ENCODE assay signal across 9 mouse cellular contexts in the genomic region with DNA sequence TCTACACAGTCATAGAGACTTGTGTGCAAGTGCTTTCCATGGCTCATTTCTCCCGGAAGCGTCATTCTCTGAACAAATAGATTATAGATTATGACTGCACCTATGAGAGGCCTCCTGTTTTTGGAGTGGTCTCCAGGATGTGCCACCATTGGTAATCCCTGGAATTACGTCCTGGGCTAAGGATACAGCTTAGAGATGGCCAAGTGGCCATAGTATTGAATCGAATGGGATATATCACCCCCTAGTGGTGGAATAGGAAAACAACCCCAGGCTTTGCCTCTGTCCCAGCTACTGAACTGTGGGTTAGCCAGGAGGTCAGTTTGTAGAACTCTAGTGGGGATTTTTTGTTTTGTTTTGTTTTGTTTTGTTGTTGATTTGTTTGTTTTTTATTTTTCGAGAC. TPM values are rescaled to one million over a fixed set of nuclear protein-coding genes. Genes with fewer than 3 reads are reported as not detected.
A peak's percentile ranks its signal among the peaks of the same experiment; 100 is the strongest.
DNase-seq lines count a peak whose midpoint lies in the region; ATAC-seq lines count a peak whose summit lies in the region.
"Had no signal": no experiment of that assay in that cellular context is flagged by ENCODE, and none has a peak within 500 bp of the region (broad histone marks: within the 10 kb centered on the region; RNA-seq: fewer than 3 reads in every experiment).

No protein-coding gene starts in this region.

- no peak for DNase-seq in forebrain, embryonic 11.5 days (ENCODE audit: low spot score)
- peak; percentile 5 to 16 for DNase-seq in spleen, postnatal 36 days (ENCODE audit: low spot score in 2 of 2)
- no peak for DNase-seq in spleen, postnatal 4 days (ENCODE audit: low spot score in 2 of 2)
- DNase-seq in kidney, postnatal 36 days: peak; percentile 40 to 44
- DNase-seq in thymus, postnatal 25 days: peak; percentile 9
- no peak for DNase-seq in layer of hippocampus, postnatal 14 days (ENCODE audit: low spot score in 2 of 2)

- no peaks in the 10 kb centered on the region for H3K4me1 ChIP-seq in forebrain, embryonic 11.5 days (replicated peaks; ENCODE audit: control insufficient read depth, insufficient read depth, low read length)
- no peaks in the 10 kb centered on the region for H3K4me1 ChIP-seq in forebrain, embryonic 12.5 days
- no peaks in the 10 kb centered on the region for H3K4me1 ChIP-seq in forebrain, embryonic 15.5 days
- H3K4me1 ChIP-seq: heart, embryonic 13.5 days had no signal

- no peak overlapping the region for H3K4me2 ChIP-seq in forebrain, embryonic 11.5 days (ENCODE audit: low read depth, low read length, severe bottlenecking)
- H3K4me2 ChIP-seq in forebrain, embryonic 12.5 days: no peak overlapping the region
- H3K4me2 ChIP-seq in forebrain, embryonic 15.5 days (replicated peaks): no peak overlapping the region
- H3K4me2 ChIP-seq: heart, embryonic 13.5 days had no signal

- 0 out of 2 replicates have a peak, but pooled peaks have one; percentile 58 for ATAC-seq in forebrain, embryonic 11.5 days (replicated peaks; ENCODE audit: low FRiP score)
- no peak for ATAC-seq in forebrain, embryonic 12.5 days (ENCODE audit: low FRiP score)
- ATAC-seq in forebrain, embryonic 15.5 days (replicated peaks): 0 out of 2 replicates have a peak, but pooled peaks have one; percentile 57

- H3K36me3 ChIP-seq in forebrain, embryonic 11.5 days (ENCODE audit: control insufficient read depth, insufficient read depth, low read length): no peaks in the 10 kb centered on the region
- H3K36me3 ChIP-seq in forebrain, embryonic 12.5 days (replicated peaks): no peaks in the 10 kb centered on the region
- H3K36me3 ChIP-seq in forebrain, embryonic 15.5 days: no peaks in the 10 kb centered on the region
- H3K36me3 ChIP-seq: heart, embryonic 13.5 days had no signal

- 48% methylated on average over 5 of the region's 5 CpGs for WGBS in forebrain, embryonic 11.5 days
- 40% methylated on average over 5 of the region's 5 CpGs for WGBS in forebrain, embryonic 12.5 days
- WGBS in forebrain, embryonic 15.5 days: 40% methylated on average over 5 of the region's 5 CpGs

- no peaks in the 10 kb centered on the region for H3K27me3 ChIP-seq in forebrain, embryonic 11.5 days (ENCODE audit: control insufficient read depth, insufficient read depth, low read length)
- no peaks in the 10 kb centered on the region for H3K27me3 ChIP-seq in forebrain, embryonic 12.5 days
- no peaks in the 10 kb centered on the region for H3K27me3 ChIP-seq in forebrain, embryonic 15.5 days
- H3K27me3 ChIP-seq: heart, embryonic 13.5 days had no signal

- no peak overlapping the region for H3K9ac ChIP-seq in forebrain, embryonic 11.5 days (ENCODE audit: low read length)
- no peak overlapping the region for H3K9ac ChIP-seq in forebrain, embryonic 12.5 days
- no peak overlapping the region for H3K9ac ChIP-seq in forebrain, embryonic 15.5 days (replicated peaks)
- H3K9ac ChIP-seq: heart, embryonic 13.5 days had no signal

- no peak overlapping the region for H3K27ac ChIP-seq in forebrain, embryonic 11.5 days (ENCODE audit: low read depth, low read length)
- no peak overlapping the region for H3K27ac ChIP-seq in forebrain, embryonic 12.5 days
- H3K27ac ChIP-seq in forebrain, embryonic 15.5 days (replicated peaks): no peak overlapping the region
- H3K27ac ChIP-seq: heart, embryonic 13.5 days had no signal

- no peaks in the 10 kb centered on the region for H3K9me3 ChIP-seq in forebrain, embryonic 11.5 days (ENCODE audit: control insufficient read depth, low read length)
- H3K9me3 ChIP-seq in forebrain, embryonic 12.5 days: no peaks in the 10 kb centered on the region
- no peaks in the 10 kb centered on the region for H3K9me3 ChIP-seq in forebrain, embryonic 15.5 days

- no peak overlapping the region for H3K4me3 ChIP-seq in forebrain, embryonic 11.5 days (ENCODE audit: low read depth, low read length)
- no peak overlapping the region for H3K4me3 ChIP-seq in forebrain, embryonic 12.5 days (replicated peaks)
- H3K4me3 ChIP-seq in forebrain, embryonic 15.5 days: no peak overlapping the region
- H3K4me3 ChIP-seq: heart, embryonic 13.5 days had no signal

RNA-seq across cellular contexts. Expression of a gene that starts 21.4 kb away (rescaled TPM):
- polyA plus RNA-seq in forebrain, embryonic 11.5 days (2014; fragmentation: Nextera tagmentation; extraction: Ambion mirVana): 1.0 and 1.6 TPM in 2 replicates
- polyA plus RNA-seq in forebrain, embryonic 12.5 days (2016; fragmentation: Nextera tagmentation; extraction: Ambion mirVana): 1.6 TPM in 2 replicates
- 1.9 and 2.6 TPM in 2 replicates for polyA plus RNA-seq in forebrain, embryonic 15.5 days (2015; fragmentation: Nextera tagmentation; extraction: Ambion mirVana)
- total RNA-seq in layer of hippocampus, postnatal 14 days (2021): 10 to 100 TPM; 17.1 to 19.7 TPM

RNA-seq across cellular contexts. Expression of a gene that starts 23.2 kb away (rescaled TPM):
- 11.2 and 12.3 TPM in 2 replicates for polyA plus RNA-seq in forebrain, embryonic 11.5 days (2014; fragmentation: Nextera tagmentation; extraction: Ambion mirVana)
- 13.9 and 14.5 TPM in 2 replicates for polyA plus RNA-seq in forebrain, embryonic 12.5 days (2016; fragmentation: Nextera tagmentation; extraction: Ambion mirVana)
- 29.9 and 30.9 TPM in 2 replicates for polyA plus RNA-seq in forebrain, embryonic 15.5 days (2015; fragmentation: Nextera tagmentation; extraction: Ambion mirVana)
- total RNA-seq in layer of hippocampus, postnatal 14 days (2021): 10 to 100 TPM; 76.8 to 81.1 TPM

RNA-seq across cellular contexts. Expression of a gene that starts 25.6 kb away (rescaled TPM):
- 318 and 355 TPM in 2 replicates for polyA plus RNA-seq in forebrain, embryonic 11.5 days (2014; fragmentation: Nextera tagmentation; extraction: Ambion mirVana)
- polyA plus RNA-seq in forebrain, embryonic 12.5 days (2016; fragmentation: Nextera tagmentation; extraction: Ambion mirVana): 292 and 346 TPM in 2 replicates
- 229 and 257 TPM in 2 replicates for polyA plus RNA-seq in forebrain, embryonic 15.5 days (2015; fragmentation: Nextera tagmentation; extraction: Ambion mirVana)
- total RNA-seq in layer of hippocampus, postnatal 14 days (2021): 10 to 100 TPM; 19.4 to 27.4 TPM

Comparison
In these comparisons a context has a peak if more than half of its experiments do, and no peak if none do; other contexts are left out.
1. DNase-seq: peak in spleen, postnatal 36 days (2 of 2), kidney, postnatal 36 days (2 of 2) and thymus, postnatal 25 days (single experiment); none in forebrain, embryonic 11.5 days (single experiment), spleen, postnatal 4 days (0 of 2) and layer of hippocampus, postnatal 14 days (0 of 2).